ENCODE assay signal across 8 mouse cellular contexts in the genomic region with DNA sequence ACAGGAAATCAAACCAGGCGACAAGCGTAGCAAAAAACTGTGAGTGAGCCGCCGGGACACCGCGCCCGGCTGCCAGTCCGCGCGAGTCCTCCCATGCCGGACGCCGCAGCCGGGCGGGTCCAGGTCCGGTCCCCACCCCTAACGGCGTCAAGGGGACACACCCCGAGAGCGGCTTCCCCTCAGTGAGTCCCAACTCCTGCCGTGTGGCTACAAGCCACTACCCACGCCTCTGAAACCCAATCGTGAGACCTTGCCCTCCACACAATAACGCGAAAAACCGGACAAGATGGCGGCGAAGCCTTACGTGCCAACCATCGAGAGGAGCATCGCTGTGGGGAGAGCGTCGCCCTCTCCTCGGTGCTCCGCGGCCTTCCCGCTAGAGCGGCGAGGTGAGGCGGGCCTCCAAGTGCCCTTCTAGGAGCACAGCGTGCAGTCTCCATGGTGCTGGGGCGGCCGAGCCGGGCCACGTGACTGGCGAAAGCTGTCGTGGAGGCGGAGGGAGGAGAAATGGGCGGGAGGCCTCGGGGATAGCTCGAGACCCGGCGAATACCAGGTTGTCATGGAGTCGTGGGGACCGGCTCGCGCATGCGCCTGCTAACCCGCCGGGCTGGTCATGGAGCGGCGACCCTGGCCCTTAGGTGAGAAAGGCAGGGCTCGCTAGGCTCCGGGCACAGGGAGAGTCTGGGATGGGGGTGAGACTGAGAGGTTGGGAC. TPM values are rescaled to one million over a fixed set of nuclear protein-coding genes. Genes with fewer than 3 reads are reported as not detected.
DNase-seq lines count a peak whose midpoint lies in the region; ATAC-seq and TF ChIP-seq lines count a peak whose summit lies in the region.

Cipc (plus strand) TSS at position 182 of the 713 bp plus-strand sequence.

- WGBS in forebrain, embryonic 13.5 days = 0% methylated on average over 64 of the region's 64 CpGs
- under 1% methylated on average over 64 of the region's 64 CpGs for WGBS in large intestine, adult 2 months
- under 1% methylated on average over 64 of the region's 64 CpGs for WGBS in liver, postnatal 0 days (ENCODE audit: insufficient replicate concordance)
- WGBS in neural tube, embryonic 14.5 days = under 1% methylated on average over 64 of the region's 64 CpGs

- peak; percentile 77; the same call in 1 of the 2 replicates for TF ChIP-seq EP300 in ES-Bruce4 (IDR thresholded peaks at IDR 0.05; ENCODE audit: insufficient read depth, low read depth, low read length)
- TF ChIP-seq EP300 in liver, postnatal 0 days (IDR thresholded peaks at IDR 0.05; ENCODE audit: low read depth) = peak; percentile 40; the same call in 1 of the 2 replicates

- peaks cover 4% of the 10 kb centered on the region for H3K4me1 ChIP-seq in ES-Bruce4 (ENCODE audit: control insufficient read depth, insufficient read depth, low read length)
- peaks cover 57% of the 10 kb centered on the region for H3K4me1 ChIP-seq in forebrain, embryonic 13.5 days
- H3K4me1 ChIP-seq in liver, postnatal 0 days (ENCODE audit: insufficient read depth) = peaks cover 20% of the 10 kb centered on the region
- H3K4me1 ChIP-seq in neural tube, embryonic 14.5 days (ENCODE audit: control insufficient read depth, insufficient read depth, low read length) = peaks cover 38% of the 10 kb centered on the region

- peak within 1 kb of the TSS; percentile 67 for H3K4me2 ChIP-seq in forebrain, embryonic 13.5 days
- peak within 1 kb of the TSS; percentile 94 for H3K4me2 ChIP-seq in liver, postnatal 0 days (ENCODE audit: low read depth, low read length)
- peak within 1 kb of the TSS; percentile 94 for H3K4me2 ChIP-seq in neural tube, embryonic 14.5 days (ENCODE audit: low read depth, low read length)

- peak within 1 kb of the TSS; percentile 79 for H3K27ac ChIP-seq in ES-Bruce4 (ENCODE audit: insufficient read depth, low read length)
- peak within 1 kb of the TSS; percentile 100 for H3K27ac ChIP-seq in forebrain, embryonic 13.5 days
- peak within 1 kb of the TSS; percentile 100 for H3K27ac ChIP-seq in liver, postnatal 0 days (ENCODE audit: low read depth)
- peak within 1 kb of the TSS; percentile 100 for H3K27ac ChIP-seq in neural tube, embryonic 14.5 days (ENCODE audit: low read depth, low read length)

- peak; percentile 29 for TF ChIP-seq POLR2A in ES-Bruce4 (IDR thresholded peaks at IDR 0.05; ENCODE audit: insufficient read depth, low read length)

- no peaks in the 10 kb centered on the region for H3K9me3 ChIP-seq in ES-Bruce4 (replicated peaks; ENCODE audit: control insufficient read depth, insufficient read depth, low read length, poor library complexity, severe bottlenecking)
- no peaks in the 10 kb centered on the region for H3K9me3 ChIP-seq in forebrain, embryonic 13.5 days (replicated peaks)
- no peaks in the 10 kb centered on the region for H3K9me3 ChIP-seq in liver, postnatal 0 days (ENCODE audit: low read length)
- H3K9me3 ChIP-seq in neural tube, embryonic 14.5 days (ENCODE audit: control insufficient read depth, low read length) = no peaks in the 10 kb centered on the region

- peak within 1 kb of the TSS; percentile 79 for H3K9ac ChIP-seq in ES-Bruce4 (ENCODE audit: low read depth, poor library complexity, severe bottlenecking)
- H3K9ac ChIP-seq in forebrain, embryonic 13.5 days = peak within 1 kb of the TSS; percentile 97
- H3K9ac ChIP-seq in liver, postnatal 0 days (replicated peaks) = peak within 1 kb of the TSS; percentile 89
- peak within 1 kb of the TSS; percentile 96 for H3K9ac ChIP-seq in neural tube, embryonic 14.5 days (replicated peaks; ENCODE audit: low read depth, low read length)

- H3K27me3 ChIP-seq in ES-Bruce4 (ENCODE audit: control insufficient read depth, insufficient read depth, low read length, poor library complexity, severe bottlenecking) = no peaks in the 10 kb centered on the region
- no peaks in the 10 kb centered on the region for H3K27me3 ChIP-seq in forebrain, embryonic 13.5 days
- no peaks in the 10 kb centered on the region for H3K27me3 ChIP-seq in liver, postnatal 0 days (ENCODE audit: insufficient read depth, low read length)
- no peaks in the 10 kb centered on the region for H3K27me3 ChIP-seq in neural tube, embryonic 14.5 days (ENCODE audit: control insufficient read depth, insufficient read depth, low read length)

- no peak for TF ChIP-seq CTCF in ES-Bruce4 (IDR thresholded peaks at IDR 0.05; ENCODE audit: low read depth, low read length)
- TF ChIP-seq CTCF in liver, postnatal 0 days (IDR thresholded peaks at IDR 0.05; ENCODE audit: low read depth) = no peak

- intact Hi-C loops in heart, postnatal 10 days (cut with DNase I) = no loop called here

- DNase-seq in heart, postnatal 10 days = peak; percentile 98 to 99
- peak; percentile 92 for DNase-seq in large intestine, adult 2 months (ENCODE audit: low read depth, low spot score)
- peak; percentile 98 for DNase-seq in liver, postnatal 0 days
- DNase-seq in testis, postnatal 10 days (ENCODE audit: low spot score) = peak; percentile 95

- ATAC-seq in cerebellum, adult (ENCODE audit: insufficient number of reproducible peaks, low FRiP score, low TSS enrichment) = peak; percentile 78
- peak; percentile 98 for ATAC-seq in forebrain, embryonic 13.5 days
- ATAC-seq in liver, postnatal 0 days = peak; percentile 99
- ATAC-seq in neural tube, embryonic 14.5 days (ENCODE audit: low read depth) = peak; percentile 98

- H3K4me3 ChIP-seq in ES-Bruce4 (ENCODE audit: low read depth, low read length) = peak within 1 kb of the TSS; percentile 94
- peak within 1 kb of the TSS; percentile 60 for H3K4me3 ChIP-seq in forebrain, embryonic 13.5 days
- peak within 1 kb of the TSS; percentile 87 for H3K4me3 ChIP-seq in liver, postnatal 0 days (ENCODE audit: low read depth, low read length)
- peak within 1 kb of the TSS; percentile 70 for H3K4me3 ChIP-seq in neural tube, embryonic 14.5 days (ENCODE audit: low read depth, low read length)

- H3K36me3 ChIP-seq in ES-Bruce4 (ENCODE audit: control insufficient read depth, insufficient read depth, low read length, poor library complexity, severe bottlenecking) = no peaks in the 10 kb centered on the region
- no peaks in the 10 kb centered on the region for H3K36me3 ChIP-seq in forebrain, embryonic 13.5 days (ENCODE audit: poor library complexity, severe bottlenecking)
- no peaks in the 10 kb centered on the region for H3K36me3 ChIP-seq in liver, postnatal 0 days (replicated peaks; ENCODE audit: insufficient read depth, low read length)
- H3K36me3 ChIP-seq in neural tube, embryonic 14.5 days (ENCODE audit: control insufficient read depth, insufficient read depth, low read length) = no peaks in the 10 kb centered on the region

RNA-seq across cellular contexts. Expression of gene Cipc, which starts in this region (rescaled TPM):
- polyA plus RNA-seq in ES-Bruce4 (2011; ENCODE audit: insufficient read depth, insufficient read length, low read depth, missing spikeins) = 21.2 and 23.5 TPM in 2 replicates
- polyA plus RNA-seq in forebrain, embryonic 13.5 days (2015; fragmentation: Nextera tagmentation; extraction: Ambion mirVana) = 46.1 and 53.1 TPM in 2 replicates
- 10 to 100 TPM; 36.5 to 45.1 TPM for total RNA-seq in heart, postnatal 10 days (2021)
- polyA plus RNA-seq in large intestine, adult 2 months (2012; rRNA removed) = 16.5 and 24.2 TPM in 2 replicates
- 4.4 and 4.7 TPM in 2 replicates for polyA plus RNA-seq in liver, postnatal 0 days (2015; fragmentation: Nextera tagmentation; extraction: Ambion mirVana)
- polyA plus RNA-seq in neural tube, embryonic 14.5 days (2014; fragmentation: Nextera tagmentation; extraction: Ambion mirVana) = 51.7 and 54.2 TPM in 2 replicates

Comparison
In these comparisons a context has a peak if more than half of its experiments do, and no peak if none do; other contexts are left out.
1. Peak in every context shown above with its lines: DNase-seq, ATAC-seq, H3K4me3 ChIP-seq and H3K27ac ChIP-seq.